Mouse (Mus musculus) hindbrain, embryonic 10.5 days (tissue): Measurements from ENCODE around the gene Vmn2r35. TPM values are rescaled to one million over a fixed set of nuclear protein-coding genes. Genes with fewer than 3 reads are reported as not detected.
"Not testable (repeated sequence)": the region's sequence is repeated elsewhere in the genome, so short reads cannot be mapped to it uniquely, and the experiment has no call there.

Source experiments
- DNase-seq: peaks from one replicate; pipeline ENCODE4 v3.0.0-alpha.2; 2017; ENCODE audit warnings: low spot score
- H3K27ac ChIP-seq: fragments of 300-500 bp; sonication (generic); 2 replicates; pipeline ENCODE4 v1.5.1; 2016; ENCODE audit warnings: mild to moderate bottlenecking, moderate library complexity
- H3K27me3 ChIP-seq: fragments of 300-500 bp; sonication (generic); 2 replicates; pipeline ENCODE4 v1.6.1; 2016; ENCODE audit warnings: mild to moderate bottlenecking; ENCODE audit not compliant: poor library complexity, insufficient read depth, severe bottlenecking
- H3K36me3 ChIP-seq: fragments of 300-500 bp; sonication (generic); 2 replicates; pipeline ENCODE4 v1.6.1; 2016; ENCODE audit warnings: mild to moderate bottlenecking, moderate library complexity
- H3K4me1 ChIP-seq: fragments of 300-500 bp; sonication (generic); replicated peaks from 2 replicates; pipeline ENCODE4 v1.6.1; 2016; ENCODE audit warnings: mild to moderate bottlenecking
- H3K4me3 ChIP-seq: fragments of 300-500 bp; sonication (generic); 2 replicates; pipeline ENCODE4 v1.5.1; 2016; ENCODE audit warnings: mild to moderate bottlenecking, moderate library complexity
- H3K9me3 ChIP-seq: fragments of 300-500 bp; sonication (generic); 2 replicates; pipeline ENCODE4 v1.6.1; 2016; ENCODE audit warnings: mild to moderate bottlenecking, moderate library complexity
- WGBS: fragments of 180-500 bp; shearing (Covaris S2); methylation state at CpG from one replicate; pipeline ENCODE4 v1.1.7; 2016; 5-methylcytosine and 5-hydroxymethylcytosine counted together
- polyA plus RNA-seq: library from polyadenylated mRNA; unstranded; fragments of >200 nt; fragmentation: Nextera tagmentation; extraction: Ambion mirVana; gene quantifications from 2 replicates; pipeline ENCODE4 v1.2.1, GENCODE M21; 2016

Gene Vmn2r35
- not detected in 2 replicates for polyA plus RNA-seq

- WGBS: no CpG with 5 or more reads among the region's 1 CpGs
- H3K27me3 ChIP-seq, H3K4me1 ChIP-seq, H3K27ac ChIP-seq, DNase-seq, H3K36me3 ChIP-seq, H3K9me3 ChIP-seq, H3K4me3 ChIP-seq: not testable (repeated sequence)
These were observed at the start of gene Vmn2r35 for GRCm38 (mm10) chr7:7819767-7820166. TSS of gene Vmn2r35 (minus strand) at chr7:7819867.

- H3K27me3 ChIP-seq, DNase-seq, H3K36me3 ChIP-seq, H3K4me3 ChIP-seq, H3K27ac ChIP-seq, H3K4me1 ChIP-seq, H3K9me3 ChIP-seq: not testable (repeated sequence)
- 85% methylated on average over 5 of the region's 25 CpGs for WGBS
These were observed 25.5 kb downstream of the Vmn2r35 start for GRCm38 (mm10) chr7:7794196-7794595.

Other genes with a start within 250 kb of the Vmn2r35 start
- not detected in 2 replicates for gene Vmn2r34, start 130.4 kb downstream of the Vmn2r35 start, polyA plus RNA-seq
- not detected in 2 replicates for gene Vmn2r36, start 82.6 kb upstream of the Vmn2r35 start, polyA plus RNA-seq